Mouse (Mus musculus) Muller cell, postnatal 12 days (primary cell): Measurements from ENCODE around the gene Yipf4.

Source experiments
- DNase-seq: peaks from one replicate; pipeline ENCODE4 v3.0.0-alpha.2; 2015; ENCODE audit errors: inconsistent ontology term

Yipf4 gene

DNA sequence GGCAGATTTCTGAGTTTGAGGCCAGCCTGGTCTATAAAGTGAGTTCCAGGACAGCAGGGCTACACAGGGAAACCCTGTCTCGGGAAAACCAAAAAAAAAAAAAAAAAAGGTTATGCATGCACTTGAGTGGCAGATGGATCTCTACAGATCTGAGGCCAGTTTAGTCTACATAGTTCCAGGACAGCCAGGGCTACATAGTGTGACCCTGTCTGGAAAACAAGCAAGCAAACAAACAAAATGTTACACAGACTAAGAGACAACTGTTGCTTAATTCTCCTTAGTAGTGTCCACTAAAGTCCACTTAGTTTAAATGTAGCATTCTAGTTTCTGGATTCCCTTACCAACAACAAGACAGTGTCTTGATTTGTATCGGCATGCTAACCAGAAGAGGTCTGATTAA lies 36.8 kb downstream of the Yipf4 start:
- DNase-seq, result no peak

DNA sequence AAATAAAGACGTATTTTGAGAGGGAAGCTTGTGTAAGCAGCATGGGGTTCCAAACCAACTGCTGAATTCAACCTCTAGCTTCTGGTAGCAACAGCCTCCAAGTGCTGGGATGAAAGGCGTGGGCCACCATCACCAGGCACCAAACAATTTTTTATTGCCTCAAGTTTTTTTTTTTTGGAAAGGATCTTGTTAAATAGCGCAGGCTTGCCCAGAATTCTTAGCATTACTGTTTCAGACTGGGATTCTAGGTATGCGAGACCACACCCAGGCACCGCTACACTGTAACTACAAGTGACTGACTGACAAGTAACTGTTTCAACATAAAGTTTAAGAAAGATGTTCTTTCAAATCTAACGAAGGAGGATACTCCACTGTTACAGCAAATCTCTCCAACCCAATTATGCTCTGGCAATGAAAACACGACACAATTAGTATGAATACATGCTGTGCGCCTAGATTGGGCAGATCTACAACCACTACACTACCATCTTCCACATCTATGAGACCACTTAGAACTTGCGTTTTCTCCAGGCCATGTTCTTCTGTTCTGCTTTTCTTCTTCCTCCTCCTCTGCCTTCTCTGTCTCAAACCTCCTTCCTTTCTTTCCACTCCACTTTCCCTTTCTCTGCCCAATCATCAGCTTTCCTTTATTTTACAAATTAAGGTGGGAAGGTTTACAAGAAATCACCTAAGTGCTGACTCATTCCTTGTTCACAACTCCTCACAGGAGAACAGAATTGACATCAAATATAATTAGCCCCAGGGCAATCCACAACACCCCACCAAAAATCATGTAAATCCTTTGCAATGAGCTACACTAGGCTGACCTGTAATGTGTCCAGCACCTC lies 37.7 kb downstream of the Yipf4 start:
- DNase-seq, result peak; percentile 27

DNA sequence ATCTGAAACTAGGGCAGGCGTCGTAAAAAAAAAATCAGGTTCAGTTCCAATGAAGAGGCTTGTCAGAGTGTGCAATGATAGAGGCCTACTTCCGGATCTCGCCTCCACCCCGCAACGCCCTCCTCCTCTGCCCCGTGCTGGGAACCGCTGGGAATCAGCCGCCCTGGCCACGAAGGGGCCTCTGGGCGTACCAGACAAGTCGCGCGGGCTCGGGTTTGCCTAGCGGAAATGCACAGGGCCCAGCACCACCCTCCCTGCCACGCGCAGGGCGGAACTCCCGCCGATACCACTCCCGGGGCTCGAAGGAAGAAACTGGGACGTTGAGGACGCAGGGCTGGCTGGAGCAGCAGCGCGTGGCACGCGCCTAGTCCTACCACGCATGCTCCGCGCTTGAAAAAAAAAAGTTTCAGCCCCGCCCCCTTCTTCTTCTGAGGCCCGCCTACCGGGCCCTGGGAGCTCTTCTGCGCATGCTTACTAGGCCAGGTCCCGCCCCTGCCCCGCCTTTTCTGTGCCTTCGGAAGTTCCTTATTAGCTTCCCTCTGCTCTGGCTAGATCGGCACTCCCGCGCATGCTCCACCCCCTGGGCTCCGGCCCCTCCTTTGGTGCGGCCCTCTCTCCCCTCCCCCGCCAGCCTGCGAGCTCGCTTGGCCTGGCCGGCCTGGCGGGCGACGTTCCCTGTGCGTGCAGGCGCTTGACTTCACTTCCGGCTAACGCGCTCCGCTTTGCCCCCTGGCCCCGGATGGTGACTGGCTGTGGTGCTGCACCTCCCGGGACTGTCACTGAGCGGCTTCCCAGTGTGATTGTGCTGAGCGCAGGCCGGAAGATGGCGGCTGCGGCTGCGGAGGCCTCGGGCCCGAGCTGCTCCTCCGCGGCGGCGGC lies 38.7 kb downstream of the Yipf4 start, which contains the start of gene Birc6:
Gene Birc6 (plus strand): TSS at position 567 of the 879 bp plus-strand sequence.
- peak; percentile 100 for DNase-seq

DNA sequence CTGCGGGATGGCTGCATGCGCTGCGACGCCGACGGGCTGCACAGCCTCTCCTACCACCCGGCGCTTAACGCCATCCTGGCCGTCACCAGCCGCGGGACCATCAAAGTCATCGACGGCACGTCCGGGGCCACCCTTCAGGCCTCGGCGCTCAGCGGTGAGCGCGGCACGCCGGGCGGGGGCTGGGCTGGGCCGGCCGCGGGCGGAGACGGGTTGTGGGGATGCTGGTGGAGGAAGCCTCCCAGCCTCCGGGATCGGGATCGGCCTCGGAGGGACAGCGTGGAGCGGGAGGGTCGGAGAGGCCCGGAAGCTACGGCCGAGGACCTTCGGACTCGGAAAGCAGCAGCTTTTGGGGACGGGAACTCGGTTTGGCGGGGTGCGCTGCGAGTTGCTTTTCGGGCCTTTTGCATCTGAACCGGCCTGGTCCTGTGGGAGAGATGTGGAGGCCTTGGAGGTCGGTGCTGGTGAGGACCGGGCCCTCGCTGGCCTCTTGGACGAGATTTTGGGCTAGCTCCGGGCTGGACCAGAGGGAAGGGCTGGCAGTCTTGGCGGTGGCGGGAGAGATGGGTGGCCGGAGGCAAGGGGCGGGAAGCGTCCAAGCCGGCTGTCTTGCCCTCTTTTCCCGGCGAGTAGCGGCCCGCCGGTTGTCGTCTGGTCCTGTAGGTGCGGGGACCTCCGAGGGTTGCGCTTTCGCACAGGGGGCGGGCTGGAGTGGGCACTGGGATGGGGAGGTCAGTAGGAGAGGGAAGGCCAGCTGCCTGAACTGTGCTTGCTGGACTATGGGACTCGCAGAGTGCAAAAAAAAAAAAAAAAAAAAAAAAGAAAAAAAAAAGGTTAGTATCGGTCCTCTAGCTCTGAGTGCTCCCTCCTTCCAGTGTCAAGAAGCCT lies 39.6 kb downstream of the Yipf4 start:
- no peak for DNase-seq

DNA sequence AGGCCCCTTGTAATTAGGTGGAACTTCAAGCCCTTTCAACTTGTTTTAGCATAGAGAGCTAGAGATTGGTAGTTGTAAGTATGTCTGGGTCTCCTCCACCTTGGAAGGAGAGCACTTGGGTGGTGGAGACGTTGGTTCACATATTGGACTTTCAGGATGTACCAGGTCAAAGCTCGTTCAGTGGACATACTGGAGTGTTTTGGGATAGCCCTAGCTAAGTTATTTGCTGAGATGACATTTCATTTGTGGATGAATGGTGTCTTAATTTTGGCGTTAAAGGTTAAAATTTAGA lies 40.2 kb downstream of the Yipf4 start:
- no peak for DNase-seq

DNA sequence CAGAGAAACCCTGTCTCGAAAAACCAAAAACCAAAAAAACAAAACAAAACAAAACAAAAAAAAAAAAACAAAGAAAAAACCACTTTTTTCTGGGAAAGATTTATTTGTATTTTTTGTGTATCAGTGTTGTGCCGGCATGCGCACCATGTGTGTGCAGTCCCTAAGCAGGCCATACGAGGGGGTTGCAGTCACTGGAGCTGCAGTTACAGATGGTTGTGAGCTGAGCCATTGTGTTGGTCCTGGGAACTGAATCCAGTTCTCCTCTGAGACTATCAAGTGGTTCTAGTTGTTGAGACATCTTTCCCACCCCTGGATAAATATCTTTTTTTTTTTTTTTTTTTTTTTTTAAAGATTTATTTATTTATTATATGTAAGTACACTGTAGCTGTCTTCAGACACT lies 45.7 kb downstream of the Yipf4 start:
- DNase-seq, result no peak

DNA sequence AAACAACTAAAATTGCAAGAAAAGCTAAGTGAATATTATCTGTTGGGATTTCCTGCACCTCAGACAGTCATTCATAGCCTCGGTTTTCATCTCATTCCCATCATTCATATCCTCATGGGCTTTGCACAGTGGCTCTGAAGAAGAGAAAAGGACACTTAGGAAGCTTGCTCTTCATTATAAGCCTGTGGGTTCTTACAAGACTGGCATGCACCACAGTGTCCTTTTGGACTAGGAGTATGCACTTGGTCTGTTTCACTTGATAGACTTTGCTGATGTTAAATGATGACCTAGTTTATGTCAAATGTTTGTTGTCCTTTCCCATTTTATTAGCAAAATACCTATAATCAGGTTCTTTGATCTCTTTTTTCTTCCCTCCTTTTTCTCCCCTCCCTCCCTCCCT lies 48.2 kb downstream of the Yipf4 start:
- DNase-seq, result no peak

DNA sequence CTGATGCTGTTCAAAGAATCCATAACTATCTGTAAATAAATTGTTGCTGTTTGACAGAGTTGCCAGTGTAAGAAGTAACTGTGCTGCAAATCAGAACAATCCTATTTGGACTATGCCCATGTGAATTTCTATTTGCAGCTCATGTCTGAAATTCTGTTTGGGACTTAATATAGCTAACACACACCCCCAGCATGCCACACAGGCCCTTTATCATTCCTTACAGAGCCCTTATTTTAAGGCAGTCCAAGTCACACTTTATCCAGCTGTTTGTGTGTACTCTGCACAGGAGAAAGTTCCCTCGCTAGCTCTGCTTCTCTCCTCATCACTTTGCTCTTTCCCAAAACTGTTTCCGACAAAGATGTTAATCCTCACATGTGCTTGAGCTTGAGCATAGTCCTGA lies 54.3 kb downstream of the Yipf4 start:
- DNase-seq, result no peak
